Mouse (Mus musculus) liver, postnatal 0 days (tissue): ENCODE measurements around the gene Cd164l2.

Experiments used
- CTCF ChIP-seq: sonication (generic); IDR thresholded peaks from 2 replicates; pipeline ENCODE4 v1.5.1; 2016; ENCODE audit warnings: antibody characterized with exemption, low read depth
- EP300 ChIP-seq: IDR thresholded peaks from 2 replicates; pipeline ENCODE4 v1.6.1; 2016; ENCODE audit warnings: antibody characterized with exemption, low read depth, mild to moderate bottlenecking

- TF ChIP-seq CTCF (no peak), EP300 (no peak)
Measured at GRCm38 (mm10) chr4:133203591-133203990, 8.3 kb upstream of the Cd164l2 start.
